Mouse (Mus musculus) T-helper 1 cell (primary cell): ENCODE data around the gene Dhrs2.

Source experiments
- in situ Hi-C: fragments of 300-600 bp; cut with MboI, MseI; formaldehyde crosslinking; loops from one replicate; pipeline ENCODE4 v1.15.1; 2025; ENCODE audit warnings: high pct_unique_total_duplicates

The Dhrs2 gene

DNA sequence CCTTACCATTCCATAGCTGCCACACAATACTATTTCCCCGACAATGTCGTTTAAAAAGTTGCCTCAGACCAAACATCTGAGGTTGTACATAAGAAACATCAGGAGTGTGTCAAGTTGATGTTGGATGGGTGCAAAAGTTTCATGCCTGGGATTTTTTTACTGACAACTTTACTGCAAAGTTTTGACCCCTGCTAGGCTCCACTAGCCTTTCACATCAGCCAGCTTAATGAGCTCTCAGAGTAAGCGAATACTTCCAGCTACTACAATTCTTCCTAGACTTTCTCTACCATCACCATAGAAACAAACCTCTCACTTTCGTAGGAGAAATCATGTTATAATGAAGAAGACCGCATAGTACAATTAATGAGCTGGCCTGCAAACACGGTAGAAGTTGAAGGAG lies 26.5 kb downstream of the Dhrs2 start:
- in situ Hi-C loops = no loop called here

DNA sequence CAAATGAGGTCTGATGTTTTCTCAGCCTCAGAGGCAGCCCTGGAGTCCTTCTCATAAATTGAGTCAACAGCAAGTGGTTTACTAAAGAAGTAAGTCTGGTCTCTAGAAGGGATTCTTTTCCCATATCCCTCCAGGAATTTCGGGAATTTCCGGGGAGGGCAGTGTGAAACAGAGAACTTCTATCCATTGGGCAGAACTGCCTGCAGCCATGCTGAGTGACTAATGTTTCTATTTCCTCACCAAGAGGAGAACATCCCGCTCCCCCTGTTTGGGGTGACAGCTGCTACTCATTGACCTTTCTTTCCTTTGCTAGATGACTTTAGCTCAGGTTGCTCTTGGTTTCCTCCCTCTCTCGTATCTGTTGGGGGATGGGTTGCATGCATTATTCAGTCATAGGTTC lies 31.8 kb downstream of the Dhrs2 start:
- in situ Hi-C loops = no loop called here

GRCm38 (mm10) chr14:55255443-55255842 lies 33.6 kb downstream of the Dhrs2 start:
- in situ Hi-C loops = no loop called here

DNA sequence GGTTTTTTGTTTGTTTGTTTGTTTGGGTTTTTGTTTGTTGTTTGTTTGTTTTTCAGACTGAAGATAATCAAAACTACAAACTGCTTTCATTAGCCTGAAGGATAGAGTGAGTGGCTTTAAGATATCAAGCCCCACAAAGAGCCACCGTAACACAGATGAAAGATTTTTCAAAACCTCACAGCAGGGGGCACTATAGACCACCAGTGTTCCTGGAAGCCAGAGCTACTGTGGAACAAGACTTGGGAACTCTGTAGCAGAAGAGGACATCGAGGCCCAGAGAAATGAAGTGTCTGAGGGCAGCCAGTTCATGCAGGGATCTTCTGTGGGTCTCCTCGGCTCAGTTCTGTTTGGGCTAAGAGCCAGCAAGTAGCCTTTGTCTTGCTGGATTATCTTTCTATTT lies 49.4 kb downstream of the Dhrs2 start:
- in situ Hi-C loops = loop anchor here (5.0 kb wide), 1 partner anchor 166 kb away; no protein-coding TSS in a partner anchor

- in situ Hi-C loops = loop anchor here (5.0 kb wide), 1 partner anchor 164 kb away; no protein-coding TSS in a partner anchor
Observed at GRCm38 (mm10) chr14:55273023-55273422, 51.2 kb downstream of the Dhrs2 start.

- in situ Hi-C loops = loop anchor here (5.0 kb wide), 1 partner anchor 162 kb away; no protein-coding TSS in a partner anchor
Observed at GRCm38 (mm10) chr14:55274810-55275209, 53.0 kb downstream of the Dhrs2 start.

- in situ Hi-C loops = no loop called here
Observed at GRCm38 (mm10) chr14:55279322-55280069, 57.7 kb downstream of the Dhrs2 start.
